Mouse (Mus musculus) layer of hippocampus, postnatal 14 days (tissue): ENCODE results near the gene Tiam1. TPM values are rescaled to one million over a fixed set of nuclear protein-coding genes. Genes with fewer than 3 reads are reported as not detected.

Experiments
- DNase-seq, 2 experiments: peaks; one replicate each; pipeline ENCODE4 v3.0.0; 2021 to 2022; ENCODE audit warnings: low spot score in 2 of 2, mixed read lengths in 1 of 2
- total RNA-seq, 2 experiments: library from RNA; stranded (reverse); gene quantifications; 2 replicates each; pipeline ENCODE4 v1.2.3; 2021

The Tiam1 gene
- total RNA-seq, 2 experiments from 2014 or later: 72.9 to 90.5 TPM

GRCm38 (mm10) chr16:89738963-89739362, 404.6 kb downstream of the Tiam1 start:
- no peak for DNase-seq

Other genes with a start within 250 kb of the Tiam1 start
- gene Sod1, start 77.0 kb upstream of the Tiam1 start, total RNA-seq: 100 to 1,000 TPM; 340 to 354 TPM
- 10 to 100 TPM; 46.3 to 51.9 TPM for gene Scaf4, start 140.7 kb upstream of the Tiam1 start, total RNA-seq
- 10 to 100 TPM; 26.6 to 27.2 TPM for gene Hunk, start 242.2 kb upstream of the Tiam1 start, total RNA-seq